Mouse (Mus musculus) left cerebral cortex, adult 18-20 months (tissue): ENCODE results near the gene Mfsd4b5. TPM values are rescaled to one million over a fixed set of nuclear protein-coding genes. Genes with fewer than 3 reads are reported as not detected.
"Not testable (repeated sequence)": the region's sequence is repeated elsewhere in the genome, so short reads cannot be mapped to it uniquely, and the experiment has no call there.

Experiments used
- DNase-seq, 2 experiments: peaks; one replicate each; pipeline ENCODE4 v3.0.0; 2021 to 2022; ENCODE audit warnings: low spot score in 2 of 2, mixed read lengths in 1 of 2
- long read RNA-seq, 2 experiments: library from polyadenylated mRNA; stranded (forward); transcript quantifications; one replicate each; pipeline ENCODE4 v2.0.0; 2021
- total RNA-seq, 2 experiments: library from RNA; stranded (reverse); gene quantifications; 2 replicates each; pipeline ENCODE4 v1.2.3; 2021

Mfsd4b5 gene
- total RNA-seq, result under 1 TPM in 1 of 2 experiments, not detected in 1; 0.49 TPM
- long read RNA-seq, experiment 1, result 0 reads
- long read RNA-seq, experiment 2, result 0 reads

DNA sequence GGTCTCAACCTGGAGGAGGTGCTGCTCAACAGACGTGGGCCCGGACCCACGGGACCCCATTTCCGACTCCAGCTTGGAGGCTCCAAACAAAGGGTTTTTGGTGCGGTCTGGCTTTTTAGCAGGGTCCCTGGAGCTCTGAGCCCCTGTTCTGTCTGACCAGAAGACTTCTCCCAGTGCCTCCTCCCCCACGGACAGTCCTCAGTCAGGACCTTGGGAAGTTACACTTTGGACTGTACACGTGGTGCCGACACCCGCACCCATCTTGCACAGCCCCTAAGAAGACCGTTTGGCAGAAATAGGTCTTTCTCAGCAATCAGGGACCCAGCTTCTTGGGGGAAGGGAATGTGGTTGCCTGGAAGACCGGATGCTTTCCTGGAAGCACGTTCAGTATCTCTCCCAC, at the start of gene Mfsd4b5:
Gene Mfsd4b5 (minus strand): TSS at position 181 of the 400 bp plus-strand sequence.
- DNase-seq, result no peak

DNA sequence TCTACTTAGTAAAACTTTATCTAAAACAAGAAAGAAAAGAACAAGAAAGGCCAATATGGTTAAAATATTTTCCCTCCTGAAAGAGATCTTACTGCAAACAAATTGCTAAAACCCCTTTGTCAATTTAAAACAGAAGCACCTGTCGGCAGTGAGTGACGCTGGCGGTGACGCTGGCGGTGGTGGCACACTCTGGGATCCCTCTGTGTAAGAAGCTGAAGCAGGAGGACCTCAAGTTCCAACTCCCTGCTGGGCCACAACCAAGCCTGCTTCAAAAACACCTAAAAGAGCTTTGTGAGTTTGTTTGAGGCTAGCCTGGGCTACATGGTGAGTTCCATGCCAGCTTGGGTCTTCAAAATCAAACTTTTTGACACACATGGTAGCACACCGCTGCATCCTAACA, 48.5 kb upstream of the Mfsd4b5 start:
- no peak for DNase-seq

DNA sequence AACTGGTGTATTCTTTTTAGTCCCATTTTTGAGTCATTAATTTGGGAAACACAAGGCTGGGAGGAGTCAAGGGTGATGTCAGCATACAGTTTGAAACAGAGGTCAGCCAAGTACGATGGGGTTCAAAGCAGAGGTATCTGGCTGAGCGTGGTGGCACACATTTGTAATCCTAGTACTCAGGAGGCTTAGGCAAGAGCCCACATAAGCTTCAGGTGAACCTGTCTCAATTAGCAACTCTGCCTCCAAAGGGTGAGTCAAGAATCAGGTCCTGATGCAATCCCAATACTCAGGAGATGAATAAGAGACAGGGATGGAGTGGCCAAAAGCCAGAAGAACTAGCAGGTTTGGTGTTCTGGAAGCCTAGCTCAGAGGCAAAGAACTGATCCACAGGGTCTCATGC, 46.5 kb upstream of the Mfsd4b5 start:
- DNase-seq, result no peak

DNA sequence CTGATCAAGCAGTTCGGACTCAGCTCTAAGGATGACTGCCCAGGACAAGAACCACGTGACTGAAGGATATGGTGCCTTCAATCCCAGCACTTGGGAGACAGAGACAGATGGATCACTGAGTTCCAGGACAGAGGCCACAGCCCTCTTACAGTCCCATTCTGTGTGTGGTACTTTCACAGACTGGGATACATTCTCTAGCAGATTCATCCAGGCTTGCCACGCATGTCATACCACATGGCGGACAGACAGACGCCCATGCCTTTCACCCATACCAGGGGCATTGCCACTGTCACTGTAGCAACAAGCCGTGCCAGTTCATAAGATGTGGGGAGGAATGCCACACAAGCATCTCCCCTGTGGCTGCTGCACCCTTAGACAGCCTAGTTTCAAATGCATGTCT, 44.3 kb upstream of the Mfsd4b5 start:
- DNase-seq, result no peak

DNA sequence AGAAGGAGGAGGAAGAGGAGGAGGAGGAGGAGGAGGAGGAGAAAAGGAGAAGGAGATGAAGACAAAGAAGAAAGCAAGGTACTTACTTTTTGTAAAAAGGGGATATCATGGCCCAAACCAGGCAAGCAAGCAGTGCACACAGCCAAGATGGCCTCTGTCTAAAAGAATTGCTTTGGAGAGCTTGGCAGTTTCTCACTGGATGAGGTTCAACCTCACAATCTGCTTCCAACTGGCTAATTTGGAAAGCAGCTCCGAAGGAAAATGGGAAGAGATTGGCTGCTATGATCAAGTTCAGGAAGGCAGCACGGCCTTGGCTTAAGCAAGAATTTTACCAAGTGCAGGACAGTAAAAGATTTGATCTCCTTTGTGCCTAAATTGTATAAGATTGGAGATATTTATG, 43.2 kb upstream of the Mfsd4b5 start:
- no peak for DNase-seq

DNA sequence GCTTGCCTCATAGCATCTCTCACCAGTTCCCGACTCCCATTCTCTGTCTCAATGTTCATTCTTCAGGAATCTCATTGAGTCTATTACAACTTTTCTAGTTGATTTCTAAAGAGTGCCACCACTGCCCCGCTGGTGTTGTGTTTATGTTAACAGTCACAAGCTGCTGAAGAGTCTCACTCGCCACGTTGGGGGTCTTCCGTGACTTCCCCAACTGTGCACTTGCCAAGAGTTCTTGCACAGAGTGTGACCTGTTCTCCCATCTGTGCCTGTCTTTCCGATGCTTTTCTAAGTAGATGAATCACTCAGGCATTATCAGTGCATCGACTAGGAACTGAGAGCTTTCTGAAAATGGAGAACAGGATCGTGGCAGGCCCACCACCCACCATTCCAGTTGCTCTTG, 41.6 kb upstream of the Mfsd4b5 start:
- DNase-seq, result no peak

DNA sequence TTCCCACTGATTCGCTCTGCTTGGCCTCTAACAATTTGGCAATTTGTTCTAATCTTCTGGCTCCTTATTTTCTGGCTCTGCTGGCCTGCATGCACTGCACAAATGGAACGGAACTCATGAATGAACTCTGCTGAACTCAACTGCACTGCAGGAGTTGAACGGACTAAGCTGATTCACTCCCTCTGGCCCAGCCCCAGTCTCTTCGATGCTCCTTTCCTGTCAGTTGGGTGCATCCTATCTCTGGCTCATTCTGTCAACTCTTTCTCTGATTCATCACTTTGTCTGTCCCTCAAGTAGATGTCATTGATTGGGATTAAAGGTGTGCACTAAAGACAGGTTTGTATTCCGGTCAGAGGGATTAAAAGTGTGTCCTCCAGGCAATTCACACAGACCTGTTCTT, 40.1 kb upstream of the Mfsd4b5 start:
- no peak for DNase-seq

DNA sequence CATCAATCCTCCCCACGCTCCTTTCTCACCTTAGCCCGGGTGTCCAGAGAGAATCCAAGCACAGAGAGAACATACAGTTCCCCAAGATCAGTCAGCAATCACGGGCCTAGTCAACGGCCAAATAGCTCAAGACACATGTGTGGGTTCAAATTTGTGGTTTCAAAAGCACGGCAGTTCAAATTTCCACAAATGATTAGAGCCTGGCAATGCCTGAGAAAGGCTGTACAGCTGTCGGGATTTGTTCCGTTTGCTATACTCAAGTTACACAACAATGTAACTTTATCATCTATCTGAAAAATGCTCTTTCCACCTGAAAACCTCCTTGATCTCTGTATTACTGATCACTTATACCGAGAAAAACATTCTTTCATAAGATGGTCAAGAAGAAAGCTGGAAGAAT, 39.1 kb upstream of the Mfsd4b5 start:
- no peak for DNase-seq

DNA sequence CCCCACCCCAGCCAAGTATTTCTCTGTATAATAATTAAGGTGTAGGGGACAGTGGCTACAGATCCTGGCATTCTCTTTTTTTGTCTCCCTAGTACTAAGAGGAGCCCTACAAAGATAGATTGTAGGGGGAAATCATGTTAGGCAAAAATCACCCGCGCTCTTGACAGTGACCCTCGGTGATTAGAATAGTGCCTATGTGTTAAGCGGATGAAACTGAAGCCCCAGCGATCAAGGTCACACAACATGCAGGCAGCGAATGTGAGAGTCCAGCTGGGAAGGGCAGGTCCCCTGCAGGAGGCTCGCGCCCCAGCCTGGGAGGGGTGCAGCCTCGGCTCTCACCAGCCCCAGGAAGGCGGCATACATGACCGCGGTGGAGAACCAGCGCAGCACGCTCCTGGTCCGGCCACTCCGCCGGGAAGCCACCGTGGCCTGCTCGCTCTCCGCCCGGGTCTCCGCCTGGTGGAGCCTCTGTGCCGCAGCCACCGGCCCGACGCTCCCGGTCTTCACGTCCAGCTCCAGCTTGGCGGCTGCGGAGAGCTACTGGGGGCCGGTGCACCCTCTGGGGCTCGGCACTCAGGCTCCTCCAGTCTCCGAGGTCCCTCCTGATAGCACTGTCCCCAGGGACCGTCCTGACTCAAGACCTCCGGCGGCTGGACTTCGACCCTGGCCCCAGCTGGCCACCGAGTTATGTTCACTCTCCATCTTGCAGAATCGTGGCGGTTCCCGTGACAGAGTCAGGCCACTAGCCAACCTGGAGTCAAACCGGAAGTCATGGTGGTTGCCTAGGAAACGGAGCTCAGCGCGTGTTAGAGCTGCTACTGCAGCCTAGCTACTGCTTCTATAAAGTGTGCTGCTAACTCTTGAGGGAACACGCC, 38.3 kb upstream of the Mfsd4b5 start, which contains the start of gene Mfsd4b1:
Gene Mfsd4b1 (minus strand): TSS at position 715 of the 875 bp plus-strand sequence.
- DNase-seq, result peak; percentile 88 to 92

DNA sequence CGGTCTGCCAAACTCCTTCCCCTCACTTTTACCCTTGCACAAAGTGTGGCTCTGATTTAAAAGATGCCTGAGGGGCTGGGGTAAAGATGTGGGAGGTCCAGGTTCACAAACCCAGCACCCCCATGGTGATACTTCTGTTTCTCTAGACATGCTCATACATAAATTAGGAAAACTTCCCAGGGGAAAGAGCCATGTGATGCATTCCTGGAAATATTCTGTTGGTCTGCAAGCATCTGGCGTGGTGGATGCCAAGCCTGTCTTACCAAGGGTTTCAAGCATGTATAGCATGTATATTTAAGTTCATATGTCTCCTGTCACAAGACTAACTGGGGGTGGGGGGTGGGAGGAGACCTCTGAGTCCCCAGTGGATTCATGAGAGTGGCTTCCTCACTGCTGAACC, 34.0 kb upstream of the Mfsd4b5 start:
- no peak for DNase-seq

DNA sequence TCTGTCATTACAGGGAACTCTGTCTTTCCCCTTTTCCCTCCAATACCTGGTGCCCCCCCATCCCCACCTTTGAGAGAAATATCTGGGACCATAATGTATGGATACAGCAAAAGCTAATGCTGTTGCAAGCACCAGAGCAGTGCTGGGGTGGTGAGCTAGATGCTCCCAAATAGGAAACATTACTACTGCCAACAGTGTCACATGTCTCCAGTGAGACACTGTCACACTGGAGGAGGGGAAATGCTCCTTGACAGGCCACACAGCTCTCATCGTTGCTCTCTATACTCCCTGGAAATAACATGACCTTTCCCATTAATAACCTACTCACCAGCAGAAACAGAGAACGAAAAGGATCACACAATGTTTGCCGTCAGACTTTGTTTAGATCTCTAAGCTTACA, 33.0 kb upstream of the Mfsd4b5 start:
- no peak for DNase-seq

DNA sequence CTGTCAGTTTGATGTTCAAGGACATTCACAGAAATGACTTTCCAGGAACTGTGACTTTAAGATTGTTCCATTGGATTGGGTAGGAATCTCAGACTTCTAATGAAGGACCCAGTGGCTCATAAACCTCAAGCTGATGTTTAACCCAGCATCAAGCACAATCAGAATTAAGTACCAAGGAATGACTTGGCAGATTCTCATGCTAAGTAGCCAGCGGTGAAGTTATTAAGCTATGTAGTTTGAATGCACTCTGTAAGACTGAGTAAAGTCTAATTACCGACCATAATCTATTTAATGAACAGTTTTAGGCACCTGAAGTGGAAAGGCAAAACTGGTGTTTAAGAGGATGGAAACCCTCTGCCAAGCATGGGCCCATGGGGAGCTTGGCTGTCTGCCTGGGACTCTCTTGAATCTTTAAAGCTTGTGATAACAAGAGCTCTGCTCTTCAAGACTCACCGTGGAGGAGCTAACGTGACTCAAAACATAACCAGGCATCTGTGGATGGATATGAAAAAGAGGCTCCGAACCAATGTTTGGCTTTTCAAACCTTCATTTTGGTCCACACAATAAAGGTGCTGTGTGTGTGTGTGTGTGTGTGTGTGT, 31.9 kb upstream of the Mfsd4b5 start:
- no peak for DNase-seq

DNA sequence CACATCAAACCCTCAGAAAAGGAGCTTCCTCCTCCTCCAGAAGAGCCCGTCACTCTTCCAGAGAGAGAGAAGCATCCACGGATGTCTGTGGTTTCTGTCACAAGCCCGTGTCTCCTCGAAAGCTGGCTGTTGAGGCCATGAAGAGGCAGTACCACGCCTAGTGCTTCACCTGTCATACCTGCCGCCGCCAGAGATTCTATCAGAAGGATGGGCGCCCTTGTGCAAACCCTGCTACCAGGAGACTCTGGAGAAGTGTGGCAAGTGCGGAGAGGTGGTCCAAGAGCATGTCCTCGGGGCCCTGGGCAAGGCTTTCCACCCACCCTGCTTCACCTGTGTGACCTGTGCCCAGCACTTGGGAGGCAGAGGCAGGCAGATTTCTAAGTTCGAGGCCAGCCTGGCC, 23.1 kb upstream of the Mfsd4b5 start:
- DNase-seq, result no peak

DNA sequence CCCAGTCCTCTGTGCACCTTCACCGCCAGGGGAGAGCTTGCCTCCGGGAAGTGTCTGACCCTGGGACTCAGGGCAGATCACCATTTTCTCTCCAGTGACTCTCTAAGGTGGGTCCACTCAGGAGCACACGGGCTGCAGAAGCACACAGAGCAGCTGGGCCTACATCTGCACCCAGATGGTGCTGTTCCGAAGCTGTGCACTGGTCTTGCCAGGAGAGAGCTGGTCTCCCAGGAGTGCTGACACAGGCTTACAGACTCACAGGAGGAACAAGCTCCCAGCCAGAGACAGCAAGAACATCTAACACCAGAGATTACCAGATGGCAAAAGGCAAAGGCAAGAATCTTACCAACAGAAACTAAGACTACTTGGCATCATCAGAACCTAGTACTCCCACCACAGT, 22.4 kb upstream of the Mfsd4b5 start:
- DNase-seq, result not testable (repeated sequence)

DNA sequence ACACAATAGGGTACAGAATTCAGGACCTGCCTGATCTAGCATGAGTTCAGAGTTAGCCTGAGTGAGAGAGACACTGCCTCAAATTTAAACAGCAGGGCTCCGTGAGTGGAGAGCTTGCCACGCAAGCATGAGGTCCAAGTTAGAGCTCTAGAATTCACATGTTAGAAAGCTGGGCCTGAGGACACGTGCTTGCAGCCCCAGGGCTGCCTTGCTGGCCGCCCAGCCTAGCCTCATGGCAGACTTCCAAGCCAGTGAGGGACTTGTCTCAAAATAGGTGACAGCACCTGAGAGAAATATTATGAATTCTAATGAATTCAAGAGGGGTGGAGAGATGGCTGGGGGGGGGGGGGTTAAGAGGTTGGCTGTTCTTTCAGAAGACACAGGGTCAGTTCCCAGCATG, 21.5 kb upstream of the Mfsd4b5 start:
- no peak for DNase-seq

DNA sequence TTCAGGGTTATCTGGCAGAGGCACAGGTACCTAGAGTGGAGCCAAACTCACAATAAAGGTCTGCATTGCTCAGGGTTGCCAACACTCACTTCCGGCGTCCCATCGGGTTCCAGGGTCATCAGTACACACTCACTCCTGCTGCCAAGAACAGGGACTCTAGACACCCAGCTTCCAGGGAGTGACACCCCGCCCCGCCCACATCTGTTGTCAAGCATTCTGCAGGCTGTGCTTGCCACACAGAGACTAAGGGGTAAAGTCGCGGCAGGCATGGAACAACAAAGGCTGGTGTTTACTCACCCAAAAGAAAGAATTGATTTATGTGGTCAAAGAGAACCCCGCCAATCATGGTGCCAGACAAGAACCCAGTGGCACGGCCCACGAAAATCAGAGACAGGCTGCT, 20.5 kb upstream of the Mfsd4b5 start:
- DNase-seq, result no peak

DNA sequence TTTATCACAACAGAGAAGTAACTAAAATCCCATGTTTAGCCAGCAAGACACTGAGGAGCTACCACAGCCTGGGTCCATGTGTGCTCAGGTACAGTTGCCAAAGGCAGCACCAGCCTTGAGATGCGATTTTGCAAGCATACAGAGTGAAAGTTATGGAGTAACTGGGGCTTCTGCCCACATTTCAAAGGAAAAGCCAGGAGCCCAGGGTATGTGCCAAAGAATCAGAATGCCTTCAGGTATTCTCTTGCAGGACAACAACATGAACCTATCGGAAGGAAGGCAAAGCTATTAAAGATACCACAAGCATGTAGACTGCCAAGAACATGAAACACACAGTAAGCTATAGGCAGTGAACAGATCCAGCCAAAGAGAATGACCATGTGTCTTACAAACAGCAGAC, 14.3 kb upstream of the Mfsd4b5 start:
- no peak for DNase-seq

DNA sequence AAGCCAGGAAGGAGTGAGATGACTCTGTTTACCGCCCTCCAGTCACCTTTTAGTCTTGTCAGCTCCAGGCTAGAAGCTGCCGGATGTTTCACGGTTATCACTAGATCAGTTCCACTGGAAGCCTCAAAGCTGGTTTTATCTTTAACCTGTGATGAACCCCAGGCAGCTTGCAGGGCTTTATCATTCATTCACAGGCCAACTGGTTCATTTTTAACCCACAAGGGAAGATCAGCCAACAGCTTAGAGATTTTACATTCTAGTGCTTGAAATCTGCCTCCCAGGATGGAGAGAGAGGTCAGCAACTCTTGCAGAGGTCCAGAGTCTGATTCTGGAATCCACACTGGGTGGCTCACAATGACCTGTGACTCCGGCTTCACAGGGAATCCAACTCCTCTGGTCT, 4.7 kb upstream of the Mfsd4b5 start:
- no peak for DNase-seq

DNA sequence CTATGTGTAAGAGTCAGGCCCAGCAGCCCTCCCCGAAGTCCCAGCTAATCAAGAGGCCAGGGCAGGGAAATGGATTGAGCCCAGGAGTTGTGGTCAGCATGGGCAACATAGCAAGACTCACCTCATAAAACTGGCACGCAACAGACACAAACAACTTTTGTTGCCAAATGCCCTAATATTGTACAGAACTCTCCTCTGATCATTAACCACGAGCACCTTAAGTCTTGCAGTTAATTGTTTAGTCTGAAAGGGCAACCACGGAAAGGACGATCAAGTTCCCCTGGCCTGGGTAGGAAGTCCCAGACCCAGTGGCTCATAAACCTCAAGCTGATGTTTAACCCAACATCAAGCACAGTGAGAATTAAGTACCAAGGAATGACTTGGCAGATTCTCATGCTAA, 3.8 kb downstream of the Mfsd4b5 start:
- no peak for DNase-seq

DNA sequence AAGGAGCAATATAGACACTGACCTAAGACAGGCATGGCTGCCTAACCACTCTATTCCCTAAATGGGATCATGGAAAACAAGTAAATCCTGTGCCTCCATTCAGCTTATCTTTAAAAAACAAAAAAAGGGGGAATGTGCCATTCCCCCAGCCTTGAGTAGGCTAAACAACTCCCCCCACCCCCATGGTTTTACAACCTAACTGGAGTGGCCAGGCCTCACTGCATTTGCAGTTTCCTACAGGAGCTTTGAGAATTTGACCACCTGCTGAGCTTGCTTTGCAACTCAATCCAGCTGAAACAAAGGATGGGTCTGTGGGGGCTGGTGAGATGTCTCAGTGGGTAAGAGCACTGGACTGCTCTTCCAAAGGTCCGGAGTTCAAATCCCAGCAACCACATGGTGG, 8.2 kb downstream of the Mfsd4b5 start:
- DNase-seq, result no peak

DNA sequence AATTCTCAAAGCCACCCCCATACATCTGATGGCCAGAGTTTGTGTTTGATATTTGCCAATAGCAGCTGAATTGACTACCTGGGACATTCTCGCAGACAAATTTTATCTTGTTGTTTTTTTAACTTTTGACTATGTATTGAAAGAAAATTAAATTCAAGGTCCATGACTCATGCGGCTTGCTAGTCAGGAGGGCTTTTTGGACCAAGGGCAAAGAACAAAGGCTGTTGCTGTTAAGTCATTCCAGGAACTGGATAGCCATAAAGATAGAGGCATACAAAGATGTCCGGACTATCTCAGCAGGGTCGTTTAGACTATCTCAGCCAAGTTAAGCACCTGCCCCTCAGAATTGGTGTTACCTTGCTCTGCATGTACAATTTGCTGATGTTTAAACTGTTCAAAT, 9.1 kb downstream of the Mfsd4b5 start:
- no peak for DNase-seq

DNA sequence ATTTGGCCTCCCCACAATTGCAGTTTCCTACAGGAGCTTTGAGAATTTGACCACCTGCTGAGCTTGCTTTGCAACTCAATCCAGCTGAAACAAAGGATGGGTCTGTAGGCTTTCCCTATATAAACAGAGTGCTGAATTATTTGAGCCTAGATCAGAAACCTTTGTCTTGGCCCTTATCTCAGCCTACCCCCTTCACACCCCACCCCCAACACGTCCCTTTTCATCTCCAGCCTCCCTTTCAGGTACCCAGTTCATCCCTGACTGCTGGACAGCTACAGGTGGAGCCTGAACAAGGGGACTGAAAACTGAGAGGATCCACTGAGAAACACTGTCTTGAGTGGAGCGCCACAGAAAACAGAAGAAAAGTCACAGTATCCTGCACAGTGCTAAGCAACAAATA, 10.7 kb downstream of the Mfsd4b5 start:
- no peak for DNase-seq

DNA sequence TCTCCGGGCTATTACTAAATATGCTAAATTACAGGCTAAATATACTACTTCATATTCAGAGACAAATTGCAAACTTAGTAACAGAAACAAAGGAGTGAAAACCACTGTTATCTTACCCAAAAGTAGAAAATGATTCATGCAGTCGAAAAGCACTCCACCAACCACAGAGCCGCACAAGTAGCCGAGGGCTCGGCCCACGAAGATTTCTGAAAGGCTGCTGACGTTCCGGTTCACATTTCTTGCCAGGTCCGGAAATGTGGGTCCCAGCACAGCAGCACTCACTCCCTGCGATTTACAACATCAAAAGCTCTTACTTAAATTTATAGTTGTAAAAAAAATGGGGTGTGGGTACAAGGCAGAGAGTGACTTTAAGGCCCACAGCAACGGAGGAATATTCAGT, 11.5 kb downstream of the Mfsd4b5 start:
- DNase-seq, result no peak
